Mouse (Mus musculus) cerebellum, adult 9-10 months (tissue): ENCODE measurements around the gene Zscan22.
"Not testable (repeated sequence)": the region's sequence is repeated elsewhere in the genome, so short reads cannot be mapped to it uniquely, and the experiment has no call there.

Source experiments
- DNase-seq: peaks from one replicate; pipeline ENCODE4 v3.0.0; 2022

Gene Zscan22

DNA sequence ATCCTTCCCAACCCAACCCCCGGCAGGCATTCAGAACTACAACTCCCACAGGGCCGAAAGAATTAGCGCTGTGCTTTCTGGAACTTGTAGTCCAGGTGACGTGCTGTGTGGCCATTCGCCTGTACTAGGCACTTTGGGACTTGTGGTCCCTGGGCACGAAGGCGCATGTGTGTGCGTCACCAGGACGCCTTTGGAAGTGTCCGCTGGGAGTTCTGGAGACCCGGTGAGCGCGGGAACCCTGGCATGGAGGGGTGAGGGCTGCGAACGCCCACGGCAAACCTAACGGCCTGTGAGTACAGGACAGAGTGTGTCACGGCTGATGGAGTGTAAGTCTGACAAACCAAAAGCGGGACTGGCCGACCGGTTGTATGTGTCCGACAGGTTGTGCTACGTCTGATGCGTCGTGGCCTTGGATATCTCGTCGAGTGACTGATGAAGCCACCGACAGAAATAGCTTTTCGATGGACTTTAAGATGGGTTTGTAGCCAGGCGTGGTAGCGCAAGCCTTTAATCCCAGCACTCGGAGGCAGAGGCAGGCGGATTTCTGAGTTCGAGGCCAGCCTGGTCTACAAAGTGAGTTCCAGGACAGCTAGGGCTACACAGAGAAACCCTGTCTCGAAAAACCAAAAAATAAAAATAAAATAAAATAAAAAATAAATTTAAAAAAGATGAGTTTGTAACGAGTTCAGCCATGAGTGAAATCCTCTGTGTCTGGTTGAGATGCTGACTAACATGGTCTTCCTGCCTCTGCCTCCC lies at the start of gene Zscan22:
Gene Zscan22, plus strand, starts transcription at position 161 of the 756 bp plus-strand sequence.
- peak; percentile 96 for DNase-seq

DNA sequence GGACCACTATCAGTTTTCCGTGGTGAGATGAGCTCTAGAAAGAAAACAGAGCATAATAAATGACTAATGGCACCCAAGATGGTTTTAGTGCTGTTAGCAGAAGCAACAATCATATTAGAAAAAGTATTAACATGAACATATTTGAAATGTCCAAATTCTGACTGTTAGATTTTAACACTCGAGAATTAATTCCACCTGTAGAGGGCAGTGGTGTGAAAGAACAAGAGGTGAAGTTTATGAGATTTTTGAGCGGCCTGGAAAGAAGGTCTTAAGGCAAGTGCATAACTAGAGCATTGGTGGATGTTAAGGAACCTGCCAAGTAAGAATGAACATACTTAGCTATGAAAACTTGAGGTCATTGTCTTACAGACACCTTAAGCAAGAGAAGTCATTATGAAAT lies 23.3 kb upstream of the Zscan22 start:
- peak; percentile 62 for DNase-seq

DNA sequence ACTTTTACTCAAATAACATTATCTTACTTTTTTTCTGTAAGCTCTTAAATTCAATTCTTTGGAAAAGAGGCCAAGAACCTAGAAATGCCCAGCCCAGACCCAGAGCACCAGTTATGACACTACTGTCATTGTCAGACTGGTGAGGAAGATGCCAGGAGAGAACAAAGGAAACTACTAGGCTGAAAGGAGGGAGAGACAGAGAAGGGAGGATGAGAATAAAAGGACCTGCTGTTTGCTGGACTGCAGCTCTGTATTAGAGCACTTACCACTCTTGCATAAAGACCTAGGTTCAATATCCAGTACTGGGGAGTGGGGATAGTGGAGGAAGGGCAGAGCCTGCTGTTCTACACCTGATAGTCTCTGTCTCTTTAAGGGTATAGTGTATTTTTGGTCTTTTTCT lies 17.6 kb upstream of the Zscan22 start:
- DNase-seq: no peak

GRCm38 (mm10) chr7:12880497-12880896 lies 17.1 kb upstream of the Zscan22 start:
- not testable (repeated sequence) for DNase-seq

DNA sequence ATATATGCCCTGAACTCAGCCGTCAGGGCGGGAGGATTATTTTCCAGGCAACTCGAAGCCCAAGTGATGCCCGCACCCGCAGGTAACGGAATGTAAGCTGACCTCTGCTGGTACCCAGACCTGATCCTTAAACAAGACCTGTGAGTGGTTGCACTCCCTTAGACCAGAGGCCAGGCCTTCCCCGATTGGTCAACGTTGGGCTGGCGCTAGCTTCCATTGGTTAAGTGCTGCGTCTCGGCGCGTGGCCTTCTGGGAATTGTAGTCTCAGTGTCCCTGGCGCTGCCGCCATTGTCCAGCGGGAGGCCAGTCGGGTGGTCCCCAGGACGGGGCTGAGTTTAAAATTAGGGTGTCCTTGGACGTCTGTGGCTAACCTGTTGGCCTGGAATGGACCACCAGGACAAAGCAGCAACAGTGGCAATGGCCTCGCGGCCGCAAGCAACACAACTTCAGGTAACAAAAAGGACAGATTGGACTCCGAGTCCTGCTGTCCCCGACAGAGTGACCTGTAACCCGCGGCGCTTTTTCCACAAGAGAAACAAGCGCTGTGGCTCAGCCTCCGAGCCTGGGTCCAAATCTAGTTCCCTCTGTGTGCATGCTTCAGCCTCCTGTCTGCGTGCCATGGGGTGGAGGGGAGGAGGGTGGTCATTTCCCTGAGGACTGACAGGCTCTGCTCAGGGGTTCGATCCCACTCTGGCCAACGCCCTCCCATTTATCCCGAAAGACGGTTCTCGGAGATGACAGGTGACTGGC lies 16.5 kb upstream of the Zscan22 start, which contains the start of gene Zfp128:
Gene Zfp128, plus strand, starts transcription at position 267 of the 750 bp plus-strand sequence.
- peak; percentile 97 for DNase-seq

DNA sequence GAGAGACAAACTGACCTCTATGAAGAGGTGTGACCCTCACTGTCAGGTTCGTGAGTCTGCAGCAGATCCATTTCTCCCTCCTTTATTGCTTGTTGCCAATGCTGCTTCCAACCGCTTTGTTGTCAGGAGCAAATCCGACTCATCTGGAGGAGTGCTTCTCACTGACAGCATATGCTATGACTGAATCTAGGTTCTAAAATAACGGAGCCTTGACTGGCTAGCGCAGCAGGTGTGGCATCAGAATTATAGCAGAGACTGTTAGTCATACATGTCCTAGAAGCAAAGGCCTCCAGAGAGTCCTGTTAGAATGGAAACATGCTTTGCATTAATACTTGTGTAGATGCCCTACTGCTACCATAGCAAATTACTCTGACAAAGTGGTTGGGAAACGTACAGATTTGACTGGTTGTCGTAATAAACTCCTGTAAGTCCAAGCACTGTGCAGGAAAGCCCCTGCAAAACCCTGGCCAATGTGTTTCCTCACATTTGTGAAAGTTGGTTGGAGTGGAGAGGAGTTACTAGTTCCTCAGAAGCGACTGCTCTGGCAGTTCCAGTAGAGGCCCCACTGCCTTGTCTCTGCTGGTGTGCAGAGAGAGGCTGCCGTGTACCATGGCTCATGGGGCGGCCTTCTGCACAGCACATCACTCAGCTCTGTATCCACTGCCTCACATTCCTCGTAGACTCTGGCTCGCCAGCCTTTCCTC lies 10.9 kb upstream of the Zscan22 start:
- no peak for DNase-seq

GRCm38 (mm10) chr7:12887585-12887984 lies 10.0 kb upstream of the Zscan22 start:
- DNase-seq: no peak

GRCm38 (mm10) chr7:12890928-12891327 lies 6.7 kb upstream of the Zscan22 start:
- DNase-seq: no peak

GRCm38 (mm10) chr7:12891334-12891733 lies 6.3 kb upstream of the Zscan22 start:
- DNase-seq: no peak

- DNase-seq: no peak
Measured at GRCm38 (mm10) chr7:12901517-12901916, 3.9 kb downstream of the Zscan22 start.

GRCm38 (mm10) chr7:12903623-12904022 lies 6.0 kb downstream of the Zscan22 start:
- DNase-seq: no peak

GRCm38 (mm10) chr7:12905146-12905545 lies 7.5 kb downstream of the Zscan22 start:
- DNase-seq: no peak

DNA sequence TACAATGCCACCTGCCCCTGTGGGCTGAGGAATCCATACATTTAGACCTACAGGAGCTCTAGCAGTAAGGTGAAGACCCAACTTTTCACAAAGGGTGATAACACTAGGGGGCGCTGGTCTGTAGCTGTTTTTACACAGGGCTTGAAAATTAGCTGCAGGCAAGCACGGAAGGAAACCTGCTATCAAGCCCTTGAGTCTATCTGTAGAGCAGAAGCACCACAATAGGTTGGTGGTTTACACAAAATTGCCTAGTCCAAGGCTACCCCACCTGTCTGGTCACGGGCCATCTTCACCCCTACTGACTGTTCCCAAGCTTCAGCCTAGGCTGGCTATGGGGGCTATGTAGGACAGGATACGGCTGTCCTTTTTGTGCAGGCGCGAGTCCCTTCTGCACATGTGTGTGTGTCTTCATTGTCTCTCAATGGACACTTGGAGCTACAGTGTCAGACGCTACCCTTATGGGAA lies 11.9 kb downstream of the Zscan22 start:
- DNase-seq: peak; percentile 91

GRCm38 (mm10) chr7:12910181-12910668 lies 12.6 kb downstream of the Zscan22 start:
- DNase-seq: peak; percentile 72

- DNase-seq: no peak
Measured at GRCm38 (mm10) chr7:12913556-12913955, 15.9 kb downstream of the Zscan22 start.

GRCm38 (mm10) chr7:12920495-12920894 lies 22.9 kb downstream of the Zscan22 start:
- peak; percentile 57 for DNase-seq

GRCm38 (mm10) chr7:12921318-12921704 lies 23.7 kb downstream of the Zscan22 start:
- DNase-seq: no peak

DNA sequence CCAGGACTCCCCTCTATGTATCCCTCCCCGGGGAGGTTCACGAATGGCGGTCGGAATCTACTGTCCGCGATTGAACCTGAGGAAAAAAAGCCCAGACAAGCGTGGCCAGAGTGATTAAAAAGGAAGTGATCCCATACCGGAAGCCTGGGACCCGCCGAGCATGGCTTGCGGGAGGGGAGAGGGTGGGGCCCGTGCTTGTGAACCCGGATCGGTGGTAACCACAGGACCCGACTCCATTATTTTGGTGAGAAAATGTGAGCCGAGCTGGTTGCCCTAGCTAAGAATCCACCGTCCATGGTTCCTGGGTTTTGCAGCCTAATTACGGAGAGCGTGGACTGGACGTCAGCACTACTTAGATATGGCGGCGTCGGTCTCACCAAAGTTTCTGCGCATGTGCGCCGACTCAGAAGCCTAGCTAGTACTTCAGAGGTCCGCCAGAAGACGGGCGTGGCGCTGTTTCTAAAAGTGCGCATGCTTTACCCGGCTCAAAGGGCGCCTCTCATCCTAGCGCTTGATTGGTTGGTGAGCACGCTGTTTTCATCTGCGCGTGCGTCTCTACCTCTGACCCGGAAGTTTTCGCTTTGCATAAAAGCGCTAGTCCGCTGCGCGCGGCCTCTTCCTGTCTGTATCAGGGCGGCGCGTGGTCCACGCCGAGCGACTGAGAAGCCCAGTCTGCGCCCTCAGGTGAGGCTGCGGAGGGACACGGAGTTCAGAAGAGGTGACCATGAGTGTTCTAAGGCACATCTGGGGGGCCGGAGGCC lies 24.3 kb downstream of the Zscan22 start, which contains the start of gene Rps5:
Gene Rps5, plus strand, starts transcription at position 586 of the 761 bp plus-strand sequence.
- peak; percentile 99 for DNase-seq

GRCm38 (mm10) chr7:12922729-12923128 lies 25.1 kb downstream of the Zscan22 start:
- DNase-seq: no peak

GRCm38 (mm10) chr7:12926316-12926715 lies 28.7 kb downstream of the Zscan22 start:
- DNase-seq: peak; percentile 62

GRCm38 (mm10) chr7:12927191-12927680 lies 29.6 kb downstream of the Zscan22 start, which contains the start of gene Rnf225:
Gene Rnf225, plus strand, starts transcription at chr7:12927416.
- DNase-seq: no peak
